Mouse (Mus musculus) urinary bladder, postnatal 0 days (tissue): ENCODE data around the gene Vcan. TPM values are rescaled to one million over a fixed set of nuclear protein-coding genes. Genes with fewer than 3 reads are reported as not detected.

Experiments used
- polyA plus RNA-seq: library from polyadenylated mRNA; unstranded; fragments of >200 nt; fragmentation: Nextera tagmentation; extraction: Ambion mirVana; gene quantifications from 2 replicates; pipeline ENCODE4 v1.2.1, GENCODE M21; 2015

Gene Vcan
- 29.9 and 31.5 TPM in 2 replicates for polyA plus RNA-seq

DNA sequence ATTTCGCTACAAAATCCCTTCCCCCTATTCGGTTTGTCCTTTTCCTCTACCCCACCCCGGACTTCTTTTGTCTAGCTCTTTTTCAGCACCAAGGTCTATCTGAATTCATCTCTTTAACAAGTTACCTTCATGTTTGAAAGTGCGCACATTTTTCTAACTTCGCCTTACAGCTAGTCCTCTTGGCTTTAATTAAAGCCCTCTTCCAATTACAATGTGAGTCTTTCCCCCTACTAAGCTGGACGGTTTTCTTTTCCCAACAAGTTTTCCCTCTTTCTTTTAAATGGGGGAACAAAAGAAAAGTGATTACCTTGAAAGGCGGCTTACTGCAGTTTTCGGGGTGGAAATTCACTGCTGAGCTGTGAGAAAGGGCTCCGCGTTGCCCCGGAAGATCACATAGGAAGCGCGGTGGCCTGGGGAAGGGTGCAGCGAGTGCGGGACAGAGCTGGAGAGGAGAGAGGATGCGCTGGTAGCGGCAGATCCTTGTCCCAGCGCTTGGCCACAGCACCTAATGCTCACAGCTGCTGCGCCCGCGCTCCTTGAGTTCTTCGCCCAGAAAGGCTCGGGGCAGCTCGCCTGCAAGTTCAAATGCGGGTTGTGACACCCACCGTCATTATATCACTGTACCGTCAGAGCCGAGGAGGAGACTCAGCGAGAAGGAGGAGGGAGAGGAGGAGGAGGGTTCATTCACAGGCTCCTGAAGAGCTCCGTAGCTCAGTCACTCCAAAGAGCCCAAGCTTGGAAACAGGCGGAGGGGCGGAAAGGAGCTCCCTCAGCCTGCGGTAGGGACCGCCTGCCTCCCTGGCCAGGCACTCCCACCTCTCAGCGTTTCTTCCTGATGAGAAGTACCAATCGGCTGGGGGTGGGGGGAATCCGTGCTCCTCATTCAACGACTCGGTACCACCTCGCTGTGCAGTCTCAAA lies at the start of gene Vcan:
TSS of gene Vcan (minus strand) at position 744 of the 920 bp plus-strand sequence.

Other genes with a start within 250 kb of the Vcan start
- gene Hapln1, start 202.7 kb downstream of the Vcan start, polyA plus RNA-seq, result 0.44 and 0.67 TPM in 2 replicates